Mouse (Mus musculus) heart, embryonic 13.5 days (tissue): ENCODE measurements around the gene Ppp1r9b. TPM values are rescaled to one million over a fixed set of nuclear protein-coding genes. Genes with fewer than 3 reads are reported as not detected.
"Not testable (repeated sequence)": the region's sequence is repeated elsewhere in the genome, so short reads cannot be mapped to it uniquely, and the experiment has no call there.

Experiments used
- ATAC-seq: fragments of 200-750 bp; cut with Nextera tagmentation; 2 replicates; pipeline ENCODE4 v1.8.0; 2017; ENCODE audit warnings: moderate TSS enrichment; ENCODE audit not compliant: insufficient number of reproducible peaks, low FRiP score, low TSS enrichment; ENCODE audit errors: extremely low read depth
- H3K27ac ChIP-seq: fragments of 300-500 bp; sonication (generic); replicated peaks from 2 replicates; pipeline ENCODE4 v1.5.1; 2015; ENCODE audit warnings: moderate library complexity, mild to moderate bottlenecking, inconsistent platforms
- H3K27me3 ChIP-seq: fragments of 300-500 bp; sonication (generic); replicated peaks from 2 replicates; pipeline ENCODE4 v1.6.1; 2015; ENCODE audit warnings: mild to moderate bottlenecking, inconsistent platforms
- H3K36me3 ChIP-seq: fragments of 300-500 bp; sonication (generic); 2 replicates; pipeline ENCODE4 v1.6.1; 2015; ENCODE audit warnings: mild to moderate bottlenecking, inconsistent platforms
- H3K4me1 ChIP-seq: fragments of 300-500 bp; sonication (generic); 2 replicates; pipeline ENCODE4 v1.6.1; 2015; ENCODE audit warnings: inconsistent platforms
- H3K4me2 ChIP-seq: fragments of 300-500 bp; sonication (generic); 2 replicates; pipeline ENCODE4 v1.6.1; 2015; ENCODE audit warnings: inconsistent platforms, mild to moderate bottlenecking, moderate library complexity
- H3K4me3 ChIP-seq: fragments of 300-500 bp; sonication (generic); 2 replicates; pipeline ENCODE4 v1.5.1; 2015; ENCODE audit warnings: moderate library complexity, mild to moderate bottlenecking, inconsistent platforms
- H3K9ac ChIP-seq: fragments of 300-500 bp; sonication (generic); 2 replicates; pipeline ENCODE4 v1.6.1; 2015; ENCODE audit warnings: inconsistent platforms, mild to moderate bottlenecking, moderate library complexity
- H3K9me3 ChIP-seq: fragments of 300-500 bp; sonication (generic); 2 replicates; pipeline ENCODE4 v1.6.1; 2016; ENCODE audit warnings: inconsistent platforms
- WGBS: fragments of 180-500 bp; shearing (Covaris S2); methylation state at CpG from one replicate; pipeline ENCODE4 v1.1.7; 2015; ENCODE audit warnings: mixed read lengths; 5-methylcytosine and 5-hydroxymethylcytosine counted together
- polyA plus RNA-seq: library from polyadenylated mRNA; unstranded; fragments of >200 nt; fragmentation: Nextera tagmentation; extraction: Ambion mirVana; gene quantifications from 2 replicates; pipeline ENCODE4 v1.2.1, GENCODE M21; 2015

The Ppp1r9b gene
- polyA plus RNA-seq, 1 experiment from 2014 or later, result 6.8 TPM

GRCm38 (mm10) chr11:94958065-94958858, 32.6 kb upstream of the Ppp1r9b start:
- Histone ChIP-seq H3K9me3 (no peaks in the 10 kb centered on the region), H3K27ac (peak overlapping the region; percentile 74), H3K36me3 (no peaks in the 10 kb centered on the region), H3K27me3 (0 out of 2 replicates have a peak, but pooled peaks cover 8% of the 10 kb centered on the region), H3K9ac (no peak overlapping the region), H3K4me3 (no peak overlapping the region), H3K4me1 (peaks cover 24% of the 10 kb centered on the region), H3K4me2 (peak overlapping the region; percentile 25; the same call in 1 of the 2 replicates)
- WGBS, result 18% methylated on average over 8 of the region's 8 CpGs
- peak; percentile 52; the same call in 1 of the 2 replicates for ATAC-seq

GRCm38 (mm10) chr11:94962534-94963101, 28.2 kb upstream of the Ppp1r9b start:
- Histone ChIP-seq H3K27me3 (no peaks in the 10 kb centered on the region), H3K4me1 (peaks cover 23% of the 10 kb centered on the region), H3K4me2 (no peak overlapping the region), H3K27ac (no peak overlapping the region), H3K9ac (no peak overlapping the region), H3K4me3 (no peak overlapping the region), H3K9me3 (no peaks in the 10 kb centered on the region), H3K36me3 (no peaks in the 10 kb centered on the region)
- no peak for ATAC-seq
- WGBS, result 63% methylated on average over 5 of the region's 5 CpGs

- whole genome bisulfite sequencing, result 45% methylated on average over 4 of the region's 4 CpGs
Observed at GRCm38 (mm10) chr11:94967419-94967818, 23.4 kb upstream of the Ppp1r9b start, which contains the start of gene Hils1. Hils1 (plus strand) TSS chr11:94967593.

GRCm38 (mm10) chr11:94968187-94968586, 22.6 kb upstream of the Ppp1r9b start:
- ATAC-seq, result no peak
- 70% methylated on average over 7 of the region's 7 CpGs for WGBS

More at GRCm38 (mm10) chr11:94967419-94967818, 23.4 kb upstream of the Ppp1r9b start, which contains the start of gene Hils1:
- ATAC-seq, result no peak
- H3K27ac ChIP-seq, result no peak within 1 kb of the TSS
- H3K9ac ChIP-seq, result no peak within 1 kb of the TSS; the same call in 1 of the 2 replicates
- H3K27me3 ChIP-seq, result peaks cover 11% of the 10 kb centered on the region; the same call in 1 of the 2 replicates
- H3K9me3 ChIP-seq, result no peaks in the 10 kb centered on the region
- H3K4me3 ChIP-seq, result no peak within 1 kb of the TSS
- H3K36me3 ChIP-seq, result no peaks in the 10 kb centered on the region
- H3K4me2 ChIP-seq, result no peak within 1 kb of the TSS
- peaks cover 12% of the 10 kb centered on the region for H3K4me1 ChIP-seq

GRCm38 (mm10) chr11:94969709-94970108, 21.1 kb upstream of the Ppp1r9b start:
- not testable (repeated sequence) for H3K27ac ChIP-seq, H3K9ac ChIP-seq, H3K4me3 ChIP-seq, ATAC-seq, H3K9me3 ChIP-seq, H3K36me3 ChIP-seq, H3K4me2 ChIP-seq
- Histone ChIP-seq H3K4me1 (peaks cover 23% of the 10 kb centered on the region; the same call in 1 of the 2 replicates), H3K27me3 (peaks cover 11% of the 10 kb centered on the region; the same call in 1 of the 2 replicates)
- WGBS, result 88% methylated on average over 4 of the region's 4 CpGs

More at GRCm38 (mm10) chr11:94968187-94968586, 22.6 kb upstream of the Ppp1r9b start:
- no peak overlapping the region; the same call in 1 of the 2 replicates for H3K9ac ChIP-seq
- peaks cover 10% of the 10 kb centered on the region; the same call in 1 of the 2 replicates for H3K4me1 ChIP-seq
- no peaks in the 10 kb centered on the region for H3K9me3 ChIP-seq
- H3K36me3 ChIP-seq, result no peaks in the 10 kb centered on the region
- peaks cover 11% of the 10 kb centered on the region; the same call in 1 of the 2 replicates for H3K27me3 ChIP-seq
- H3K4me3 ChIP-seq, result no peak overlapping the region
- no peak overlapping the region for H3K27ac ChIP-seq
- no peak overlapping the region for H3K4me2 ChIP-seq

GRCm38 (mm10) chr11:94970210-94970943, 20.5 kb upstream of the Ppp1r9b start:
- Histone ChIP-seq H3K4me1 (peaks cover 30% of the 10 kb centered on the region), H3K4me2 (no peak overlapping the region), H3K9me3 (no peaks in the 10 kb centered on the region), H3K27ac (no peak overlapping the region), H3K36me3 (no peaks in the 10 kb centered on the region), H3K9ac (no peak overlapping the region), H3K4me3 (no peak overlapping the region), H3K27me3 (peaks cover 11% of the 10 kb centered on the region; the same call in 1 of the 2 replicates)
- 62% methylated on average over 15 of the region's 15 CpGs for WGBS
- ATAC-seq, result no peak

GRCm38 (mm10) chr11:94971895-94972615, 18.8 kb upstream of the Ppp1r9b start:
- H3K27me3 ChIP-seq, result peaks cover 11% of the 10 kb centered on the region; the same call in 1 of the 2 replicates
- H3K36me3 ChIP-seq, result no peaks in the 10 kb centered on the region
- no peak for ATAC-seq
- peaks cover 47% of the 10 kb centered on the region for H3K4me1 ChIP-seq
- H3K4me2 ChIP-seq, result peak overlapping the region; percentile 64
- 69% methylated on average over 16 of the region's 16 CpGs for WGBS
- H3K4me3 ChIP-seq, result peak overlapping the region; percentile 41
- no peak overlapping the region for H3K27ac ChIP-seq
- H3K9me3 ChIP-seq, result no peaks in the 10 kb centered on the region
- H3K9ac ChIP-seq, result peak overlapping the region; percentile 74

GRCm38 (mm10) chr11:94972887-94973286, 17.9 kb upstream of the Ppp1r9b start:
- peak overlapping the region; percentile 41 for H3K4me3 ChIP-seq
- H3K9ac ChIP-seq, result peak overlapping the region; percentile 74
- ATAC-seq, result no peak

GRCm38 (mm10) chr11:94973313-94973712, 17.5 kb upstream of the Ppp1r9b start:
- peak overlapping the region; percentile 79 for H3K27ac ChIP-seq
- H3K36me3 ChIP-seq, result no peaks in the 10 kb centered on the region
- H3K9me3 ChIP-seq, result no peaks in the 10 kb centered on the region
- peaks cover 59% of the 10 kb centered on the region for H3K4me1 ChIP-seq
- WGBS, result 29% methylated on average over 4 of the region's 4 CpGs
- peak overlapping the region; percentile 64 for H3K4me2 ChIP-seq
- peak; percentile 30; the same call in 1 of the 2 replicates for ATAC-seq
- peaks cover 11% of the 10 kb centered on the region; the same call in 1 of the 2 replicates for H3K27me3 ChIP-seq
- H3K9ac ChIP-seq, result peak overlapping the region; percentile 74
- peak overlapping the region; percentile 41 for H3K4me3 ChIP-seq

More at GRCm38 (mm10) chr11:94972887-94973286, 17.9 kb upstream of the Ppp1r9b start:
- Histone ChIP-seq H3K4me1 (peaks cover 55% of the 10 kb centered on the region), H3K36me3 (no peaks in the 10 kb centered on the region), H3K9me3 (no peaks in the 10 kb centered on the region), H3K27me3 (peaks cover 11% of the 10 kb centered on the region; the same call in 1 of the 2 replicates), H3K4me2 (peak overlapping the region; percentile 64), H3K27ac (peak overlapping the region; percentile 79)
- WGBS, result 31% methylated on average over 5 of the region's 5 CpGs

GRCm38 (mm10) chr11:94974951-94975350, 15.9 kb upstream of the Ppp1r9b start:
- no peaks in the 10 kb centered on the region for H3K9me3 ChIP-seq
- H3K27ac ChIP-seq, result peak overlapping the region; percentile 73
- H3K27me3 ChIP-seq, result peaks cover 11% of the 10 kb centered on the region; the same call in 1 of the 2 replicates
- no peak overlapping the region for H3K4me2 ChIP-seq
- no peak overlapping the region for H3K4me3 ChIP-seq
- H3K9ac ChIP-seq, result no peak overlapping the region
- H3K36me3 ChIP-seq, result no peaks in the 10 kb centered on the region
- peaks cover 73% of the 10 kb centered on the region for H3K4me1 ChIP-seq
- ATAC-seq, result no peak
- 19% methylated on average over 2 of the region's 2 CpGs for WGBS
